Mouse (Mus musculus) heart, postnatal 0 days (tissue): ENCODE measurements at regions not wholly inside any gene's neighbourhood (a gene's known extent, or its start where the extent isn't known, plus 50 kb on each side); places are given as distances from the start of the nearest gene placed in this dataset.

Source experiments
- CTCF ChIP-seq: IDR thresholded peaks from 2 replicates; pipeline ENCODE4 v1.5.1; 2016; ENCODE audit warnings: antibody characterized with exemption, control low read depth, low read depth
- EP300 ChIP-seq: IDR thresholded peaks from 2 replicates; pipeline ENCODE4 v1.6.1; 2016; ENCODE audit warnings: antibody characterized with exemption, low read depth

DNA sequence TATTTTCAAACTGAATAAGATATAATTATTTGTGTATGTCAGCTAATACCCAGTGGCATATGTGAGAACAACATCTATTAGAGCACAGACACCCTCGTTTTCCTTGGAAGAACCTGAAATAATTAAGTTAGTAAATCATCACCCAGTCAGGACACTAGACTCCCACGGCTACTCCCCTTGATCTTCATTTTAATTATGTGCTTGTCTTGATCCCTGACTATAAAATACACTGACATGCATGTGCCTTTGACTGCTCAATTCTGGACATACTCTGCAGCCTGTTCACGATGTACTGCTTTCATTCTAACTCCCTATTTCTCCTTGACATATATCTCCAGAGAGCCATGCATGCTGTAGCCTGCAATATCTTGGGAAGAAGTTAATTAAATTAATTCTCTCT, 232.7 kb upstream of the Atxn7l3b start:
- TF ChIP-seq CTCF (no peak), EP300 (no peak)
